Mouse (Mus musculus): ENCODE results near the gene Mgat4b. TPM values are rescaled to one million over a fixed set of nuclear protein-coding genes. Genes with fewer than 3 reads are reported as not detected.
"Not testable (repeated sequence)": the region's sequence is repeated elsewhere in the genome, so short reads cannot be mapped to it uniquely, and the experiment has no call there.

The Mgat4b gene
- 10 to 100 TPM; 70.3 to 79.9 TPM for total RNA-seq (2021)
- long read RNA-seq, experiment 1, transcript Mgat4b-201 (15 exons, 2,429 nt) = major isoform, 67 of 87 reads
- long read RNA-seq, experiment 1, partial matches to known transcripts = 8 of 87 reads
- long read RNA-seq, experiment 1, other reads (novel, unspliced or antisense) = 12 of 87 reads
- long read RNA-seq, experiment 2, transcript Mgat4b-201 (15 exons, 2,429 nt) = major isoform, 29 of 35 reads
- long read RNA-seq, experiment 2, partial matches to known transcripts = 3 of 35 reads
- long read RNA-seq, experiment 2, other reads (novel, unspliced or antisense) = 3 of 35 reads

DNA sequence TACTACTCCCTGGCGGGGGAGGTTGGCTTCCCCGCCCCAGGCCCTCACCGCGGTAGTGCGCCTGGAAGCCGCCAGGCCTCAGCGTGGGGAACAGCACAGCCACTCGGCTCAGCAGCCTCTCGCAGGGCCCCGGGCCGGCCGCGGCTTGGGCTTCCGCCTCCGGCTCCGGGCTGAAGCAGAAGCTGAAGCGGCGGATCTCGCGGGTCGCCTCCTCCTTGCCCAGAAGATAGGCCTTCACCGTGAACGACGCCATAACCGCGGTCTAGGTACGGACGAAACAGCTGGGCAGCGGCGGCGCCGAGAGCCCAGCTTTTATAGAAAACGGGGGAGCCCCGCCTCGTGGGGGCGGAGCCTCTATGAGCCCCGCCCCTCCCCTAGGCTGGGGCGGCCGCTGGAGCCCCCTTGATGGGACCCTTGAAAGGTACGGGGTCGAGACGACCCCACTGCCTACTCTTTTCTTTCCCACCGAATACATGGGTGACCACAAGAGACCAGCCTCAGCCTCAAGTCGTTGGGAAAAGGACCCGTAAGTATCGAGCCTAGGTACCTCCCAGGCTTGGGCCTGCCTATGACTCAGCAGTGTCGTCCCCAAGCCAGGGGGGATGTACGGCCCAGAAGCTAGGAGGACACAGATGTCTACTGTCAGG is at the start of gene Mgat4b, which contains the start of gene Sqstm1:
Gene Mgat4b, plus strand, starts transcription at position 386 of the 647 bp plus-strand sequence.
Gene Sqstm1, minus strand, starts transcription at position 323 of the 647 bp plus-strand sequence.
- DNase-seq = peak; percentile 88 to 92

DNA sequence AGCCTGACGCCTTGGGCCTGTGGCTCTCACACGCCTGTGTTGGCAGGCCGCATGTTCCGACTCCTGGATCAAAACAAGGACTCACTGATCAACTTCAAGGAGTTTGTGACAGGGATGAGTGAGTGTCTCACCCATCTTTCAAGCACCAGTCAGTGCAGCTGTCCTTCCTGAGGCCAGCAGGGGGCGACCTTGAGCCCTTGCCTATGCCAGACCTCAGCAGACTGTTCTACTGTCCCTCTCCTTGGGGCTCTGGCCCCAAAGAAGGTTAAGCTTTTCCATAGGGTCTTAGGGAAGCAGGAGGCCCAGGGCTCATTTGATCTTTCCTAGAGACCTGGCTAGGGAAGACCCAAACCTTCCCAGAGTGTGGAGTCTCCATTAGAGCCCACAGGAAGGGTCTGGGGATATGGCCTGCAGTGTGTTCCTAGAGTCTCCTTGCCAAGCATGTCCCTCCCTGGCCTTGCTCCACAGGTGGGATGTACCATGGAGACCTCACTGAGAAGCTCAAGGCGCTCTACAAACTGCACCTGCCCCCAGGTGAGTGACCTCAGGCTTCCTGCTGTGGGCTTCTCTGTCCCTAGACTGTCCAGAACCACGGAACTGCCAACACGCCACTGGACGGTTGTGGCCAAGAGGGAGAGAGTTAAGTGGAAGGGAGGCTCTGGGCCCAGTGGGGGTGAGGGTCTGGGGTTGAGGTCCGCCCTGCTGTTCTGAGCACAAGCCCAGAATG is 48.9 kb upstream of the Mgat4b start:
- peak; percentile 54 to 74 for DNase-seq

DNA sequence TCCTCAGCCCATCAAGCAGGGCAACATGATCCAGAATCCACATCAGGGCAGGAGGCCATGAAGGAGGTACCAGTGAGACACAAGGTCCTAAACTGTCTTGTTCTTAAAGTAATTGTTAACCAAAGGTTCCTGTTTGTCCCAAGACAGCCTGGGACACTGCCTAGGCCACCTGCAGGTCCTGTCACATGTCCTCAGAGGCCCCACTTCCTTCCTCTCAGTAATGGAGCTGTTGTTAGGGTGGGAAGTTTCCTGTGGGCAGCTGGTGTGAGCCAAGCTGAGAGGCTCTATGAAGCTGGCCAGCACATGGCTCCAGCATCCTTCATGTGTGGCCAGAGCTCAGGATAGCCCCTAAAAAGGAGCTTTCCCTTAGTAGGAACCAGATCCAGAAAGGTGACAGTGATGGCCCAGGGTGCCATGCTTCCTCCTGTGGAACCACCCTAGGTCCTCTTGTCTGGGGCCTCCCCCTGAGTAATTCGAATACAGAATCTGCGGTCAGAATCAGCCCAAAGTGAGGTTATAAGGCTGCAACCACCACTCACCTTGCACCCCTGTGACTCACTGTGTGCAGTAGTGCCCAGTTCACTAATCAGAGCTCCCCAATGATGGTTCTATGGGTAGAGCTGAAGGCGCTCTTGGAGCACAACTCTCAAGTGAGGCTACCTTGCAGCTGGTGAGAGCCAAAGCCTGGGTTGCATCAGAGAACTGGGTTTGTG is 48.2 kb upstream of the Mgat4b start:
- peak in 1 of 2 experiments; percentile 53 for DNase-seq

DNA sequence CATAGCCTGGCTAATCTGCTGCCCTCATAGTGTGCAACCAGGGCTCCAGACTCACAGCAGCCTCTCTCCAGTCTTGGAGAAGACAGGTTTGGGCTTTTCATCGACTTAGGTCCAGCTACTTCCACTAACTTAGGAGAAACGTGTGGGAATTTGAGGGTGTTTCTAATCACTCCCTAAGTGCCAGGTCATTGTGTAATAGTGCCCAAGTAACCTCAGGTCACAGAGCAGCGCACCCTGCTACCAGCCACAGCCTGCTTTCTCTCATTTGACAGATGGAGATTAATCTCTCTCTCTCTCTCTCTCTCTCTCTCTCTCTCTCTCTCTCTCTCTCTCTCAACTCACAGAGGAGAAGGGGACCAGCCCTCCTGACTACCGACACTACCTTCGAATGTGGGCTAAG is 42.3 kb upstream of the Mgat4b start:
- DNase-seq = no peak

DNA sequence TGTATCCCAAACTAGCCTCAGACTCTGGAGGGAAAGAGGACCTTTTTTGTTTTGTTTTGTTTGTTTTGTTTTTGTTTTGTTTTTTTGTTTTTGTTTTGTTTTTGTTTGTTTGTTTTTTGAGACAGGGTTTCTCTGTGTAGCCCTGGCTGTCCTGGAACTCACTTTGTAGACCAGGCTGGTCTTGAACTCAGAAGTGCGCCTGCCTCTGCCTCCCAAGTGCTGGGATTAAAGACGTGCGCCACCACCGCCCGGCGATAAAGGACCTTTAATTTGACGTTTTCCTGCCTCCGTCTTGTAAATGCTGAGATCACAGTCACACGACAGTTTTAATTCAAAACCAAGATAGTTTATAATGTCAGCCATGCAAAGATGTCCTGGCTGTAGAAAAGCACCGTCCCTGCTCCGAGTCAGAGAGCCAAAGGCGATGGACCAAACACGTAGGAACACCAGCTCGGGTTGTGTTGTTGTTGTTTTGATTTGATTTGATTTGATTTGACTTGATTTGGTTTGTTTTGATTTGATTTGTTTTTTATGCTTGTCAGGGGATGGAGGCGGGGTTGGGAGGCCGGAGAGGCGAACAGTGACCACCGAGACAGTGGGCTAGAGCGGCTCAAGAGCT is 36.5 kb upstream of the Mgat4b start, which contains the start of gene Mrnip:
Gene Mrnip, plus strand, starts transcription at position 334 of the 619 bp plus-strand sequence.
- not testable (repeated sequence) for DNase-seq

DNA sequence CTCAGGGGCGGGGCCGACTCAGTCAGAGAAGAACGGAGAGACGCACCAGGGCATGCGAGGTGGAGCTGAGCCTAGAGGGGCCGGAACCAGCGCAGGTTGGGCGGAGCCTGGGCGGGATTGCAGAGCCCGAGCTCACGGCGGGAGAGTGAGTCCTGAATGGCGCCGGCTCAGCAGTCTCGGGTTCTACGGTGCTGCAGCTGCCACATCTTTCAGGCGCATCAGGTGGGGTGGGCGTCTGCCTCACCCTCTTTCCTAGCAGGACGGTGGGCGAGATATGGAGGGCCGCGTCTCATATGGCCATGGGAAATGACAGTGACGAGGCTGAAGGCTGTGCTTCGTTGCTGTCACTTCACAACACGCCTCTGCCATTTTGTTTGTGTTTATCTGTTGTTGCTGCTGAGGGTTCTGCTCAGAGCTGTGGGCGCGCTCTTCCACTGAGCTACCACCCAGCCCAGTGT is 35.9 kb upstream of the Mgat4b start:
- DNase-seq = peak; percentile 99

DNA sequence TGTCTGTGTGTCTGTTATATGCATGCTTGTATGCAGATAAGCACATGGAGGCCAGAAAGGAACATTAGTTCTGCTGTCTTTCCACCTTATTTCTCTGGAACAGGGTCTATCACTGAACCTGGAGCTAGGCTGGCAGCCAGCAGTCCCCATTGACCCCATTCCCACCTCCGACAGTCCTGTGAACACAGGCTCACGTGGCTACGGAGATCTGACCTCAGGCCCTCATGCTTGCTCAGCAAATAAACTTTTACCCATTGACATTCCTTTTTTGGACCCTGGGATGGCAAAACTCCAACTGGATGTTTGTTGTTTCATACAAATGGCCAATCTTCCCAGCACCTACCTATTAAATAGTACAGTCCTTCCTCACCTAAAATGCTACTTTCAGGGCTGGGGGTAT is 34.3 kb upstream of the Mgat4b start:
- no peak for DNase-seq

DNA sequence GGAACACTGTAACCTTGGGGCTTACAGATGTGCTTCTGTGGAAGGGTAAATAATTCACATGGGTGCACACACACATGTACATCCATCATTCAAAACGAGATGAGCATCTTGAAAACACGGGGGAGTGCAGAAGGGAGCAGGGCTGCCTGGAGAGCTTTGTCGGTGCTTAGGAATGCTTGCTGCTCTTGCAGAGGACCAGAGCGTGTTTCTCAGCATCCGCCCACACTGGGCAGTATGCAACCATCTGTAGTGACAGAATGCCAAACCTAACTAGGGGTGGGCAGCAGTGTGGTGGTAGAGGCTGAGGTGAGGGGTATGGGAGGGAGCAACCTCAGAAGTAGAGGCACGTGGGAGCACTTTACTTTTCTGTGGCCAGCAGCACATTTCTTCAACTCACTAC is 33.6 kb upstream of the Mgat4b start:
- DNase-seq = no peak

DNA sequence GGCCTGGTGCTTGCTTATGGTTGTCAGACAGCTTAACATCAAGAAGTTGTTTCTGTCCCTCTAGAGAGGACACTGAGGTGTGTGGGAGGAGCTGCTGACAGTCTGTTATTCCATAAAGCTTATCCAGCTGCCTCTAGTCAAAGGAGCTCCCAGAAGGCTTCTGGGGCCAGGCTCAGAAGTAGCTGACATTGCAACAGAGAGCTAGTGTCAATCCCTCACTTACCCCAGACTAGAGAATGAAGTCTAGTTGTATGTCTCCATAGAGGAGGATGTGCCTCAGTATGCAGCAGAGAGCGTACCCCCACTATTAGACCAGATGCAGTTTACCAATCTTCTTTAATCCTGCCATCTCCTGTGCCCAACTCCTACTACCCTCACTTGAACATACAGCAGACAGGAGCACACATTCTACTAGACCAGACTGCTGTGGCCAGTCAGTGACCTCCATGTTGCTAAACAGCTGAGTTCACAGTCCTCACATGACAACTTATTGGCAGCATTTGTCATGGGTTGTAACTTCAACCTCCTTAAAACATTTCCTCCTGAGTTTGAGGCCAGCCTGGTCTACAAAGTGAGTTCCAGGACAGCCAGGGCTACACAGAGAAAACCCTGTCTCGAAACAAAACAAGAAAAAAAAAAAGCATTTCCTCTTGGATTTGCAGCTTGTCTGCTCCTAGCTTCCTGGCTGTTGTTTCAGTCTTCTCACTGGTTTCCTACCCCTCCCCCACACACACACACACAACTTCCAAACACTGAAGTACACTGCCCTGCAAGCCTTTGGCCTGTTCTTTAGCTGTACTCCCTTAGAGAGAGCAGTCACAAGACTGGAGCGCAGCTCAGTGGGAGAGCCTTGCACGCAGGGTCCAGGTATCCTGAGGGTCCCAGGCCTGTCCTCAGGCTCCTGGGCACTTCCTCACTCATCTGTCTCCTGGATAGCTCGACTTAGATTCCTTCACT is 31.9 kb upstream of the Mgat4b start:
- no peak for DNase-seq

DNA sequence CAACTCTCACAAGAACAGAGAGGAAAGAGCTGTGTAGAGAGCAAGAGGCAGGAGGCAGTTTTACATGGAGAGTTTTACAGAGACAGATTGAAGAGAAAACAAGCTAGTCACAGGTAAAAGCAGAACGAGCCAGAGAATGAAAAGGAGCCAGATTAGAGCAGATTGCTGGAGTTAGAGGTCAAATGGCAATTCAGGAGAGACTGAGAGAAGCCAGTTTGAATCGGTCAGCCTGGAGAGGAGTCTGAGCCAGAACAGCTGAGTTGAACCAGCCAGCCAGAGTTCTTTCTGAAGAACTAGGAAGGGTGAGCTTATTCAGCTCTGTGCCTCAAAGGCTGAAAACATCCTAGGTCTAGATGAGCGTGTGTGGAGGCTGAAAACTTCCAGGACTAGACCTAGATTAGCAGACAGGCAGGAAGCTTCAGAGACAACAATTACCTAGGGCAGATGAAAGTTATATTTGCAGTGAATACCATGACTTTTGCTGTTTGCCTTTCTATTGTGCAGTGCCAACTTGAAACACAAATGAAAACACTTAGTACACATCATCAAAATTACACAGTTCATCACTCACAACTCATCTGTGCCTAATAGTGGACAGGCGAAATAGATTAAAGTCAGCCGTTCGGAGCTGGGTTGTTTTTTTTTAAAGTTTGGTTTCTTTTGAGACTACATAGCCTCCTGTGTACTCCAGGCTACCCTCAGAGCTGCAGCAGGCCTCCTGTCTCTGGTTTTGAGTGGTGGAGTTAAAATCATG is 30.0 kb upstream of the Mgat4b start:
- DNase-seq = no peak

DNA sequence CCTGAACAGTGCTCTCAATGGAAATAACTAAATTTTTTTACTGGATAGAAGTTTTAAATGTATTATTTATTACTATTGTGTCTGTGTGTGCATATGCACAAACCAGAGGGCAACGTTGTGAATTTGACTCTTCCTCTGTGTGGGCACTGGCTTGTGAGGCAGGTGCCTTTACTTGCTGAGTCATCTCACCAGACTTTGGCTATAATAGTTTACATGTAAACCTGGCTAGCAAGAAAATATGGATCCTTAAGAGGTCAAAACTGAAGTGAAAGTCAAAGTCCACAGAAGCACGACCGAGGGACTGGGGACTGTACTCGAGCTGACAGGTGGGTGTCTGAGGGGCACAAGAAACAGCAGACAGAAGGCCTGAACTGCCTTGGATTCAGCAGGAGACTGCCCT is 28.0 kb upstream of the Mgat4b start:
- DNase-seq = no peak

DNA sequence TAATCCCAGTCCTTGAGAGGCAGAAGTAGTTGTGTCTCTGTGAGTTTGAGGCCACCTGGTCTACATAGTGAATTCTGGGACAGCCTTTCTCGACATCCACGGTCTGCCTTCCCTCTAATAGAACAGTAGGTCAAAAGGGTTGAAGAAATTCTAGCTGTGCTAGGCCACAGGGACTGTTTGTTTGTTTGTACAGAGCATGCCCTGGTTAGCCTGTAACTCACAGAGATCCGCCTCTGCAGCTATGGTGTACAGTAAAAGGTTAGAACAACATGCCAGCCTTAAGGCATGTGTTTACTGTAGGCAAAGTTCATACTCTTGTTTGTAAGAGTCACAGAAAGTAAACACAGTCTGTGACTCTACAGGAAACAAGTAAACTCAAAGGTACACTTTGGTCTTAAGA is 25.9 kb upstream of the Mgat4b start:
- DNase-seq = no peak

DNA sequence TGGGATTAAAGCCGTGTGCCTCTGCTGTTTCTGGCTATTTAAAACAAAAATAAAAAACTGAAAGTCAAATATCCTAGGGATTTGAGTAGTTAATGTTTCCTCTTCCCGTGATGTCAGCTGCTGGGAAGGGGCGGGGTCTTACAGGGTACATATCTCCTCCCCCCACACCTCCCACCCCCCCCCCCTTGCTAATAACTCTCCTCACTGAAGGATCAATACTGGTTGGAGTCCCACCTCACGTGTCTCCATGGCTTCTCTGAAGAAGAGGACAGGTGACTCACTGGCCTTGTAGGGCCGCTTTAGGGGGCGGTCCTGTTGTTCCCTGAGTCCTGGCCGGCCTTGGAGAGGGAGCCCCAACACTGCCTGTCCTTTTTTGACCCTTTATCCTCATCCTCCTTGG is 22.0 kb upstream of the Mgat4b start:
- peak in 1 of 2 experiments; percentile 29 for DNase-seq

DNA sequence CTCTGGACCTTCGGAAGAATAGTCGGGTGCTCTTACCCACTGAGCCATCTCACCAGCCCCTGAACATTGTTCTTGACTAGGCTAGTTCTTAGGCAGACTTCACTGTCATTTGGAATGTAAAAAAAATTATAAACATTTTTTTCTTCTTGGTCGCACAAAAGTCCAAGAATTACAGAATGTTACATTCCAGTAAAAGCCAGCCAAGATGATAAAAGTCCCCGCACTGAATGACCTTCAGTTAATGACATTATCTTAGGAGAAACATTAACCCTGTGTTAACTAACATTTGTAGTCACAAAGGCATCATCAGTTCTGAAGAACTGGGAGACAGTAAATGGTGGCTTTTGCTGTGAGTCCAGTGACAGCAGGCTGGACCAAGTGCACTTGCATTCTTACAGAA is 20.3 kb upstream of the Mgat4b start:
- no peak for DNase-seq

DNA sequence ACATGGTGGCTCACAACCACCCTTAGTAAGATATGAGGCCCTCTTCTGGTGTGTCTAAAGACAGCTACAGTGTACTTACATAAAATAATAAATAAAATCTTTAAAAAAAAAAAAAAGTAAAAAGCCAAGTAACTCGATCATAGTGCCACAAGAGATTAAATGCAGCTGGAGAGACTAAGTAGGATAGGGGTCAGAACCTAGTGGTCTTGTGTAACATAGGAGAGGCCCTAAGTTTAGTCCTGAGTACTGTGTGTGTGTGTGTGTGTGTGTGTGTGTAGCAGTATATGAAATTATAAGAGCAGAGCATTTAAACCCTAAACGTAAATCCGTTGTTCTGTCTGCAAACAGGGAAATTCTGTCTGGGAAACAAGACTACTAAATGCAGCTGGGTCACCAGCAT is 18.4 kb upstream of the Mgat4b start:
- no peak for DNase-seq

DNA sequence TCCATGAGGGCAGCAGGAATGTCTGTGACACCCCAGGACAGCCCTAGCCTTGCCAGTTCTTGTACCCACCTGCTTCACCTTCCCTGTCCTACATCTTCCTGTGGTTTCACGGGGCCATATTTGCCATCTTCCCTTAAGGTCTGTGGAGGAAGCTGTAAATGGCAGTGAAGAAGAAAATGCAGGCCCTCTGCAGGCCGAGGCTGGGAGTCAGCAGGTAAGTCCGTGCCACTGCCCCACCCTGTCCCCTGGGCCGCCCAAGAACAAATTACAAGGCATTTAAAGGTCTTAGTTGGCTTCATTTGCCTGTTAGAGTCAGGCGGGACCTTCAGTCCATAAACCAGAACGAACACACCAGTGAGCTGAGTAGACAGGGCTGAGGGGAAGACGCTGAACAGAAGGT is 16.6 kb upstream of the Mgat4b start:
- DNase-seq = no peak

DNA sequence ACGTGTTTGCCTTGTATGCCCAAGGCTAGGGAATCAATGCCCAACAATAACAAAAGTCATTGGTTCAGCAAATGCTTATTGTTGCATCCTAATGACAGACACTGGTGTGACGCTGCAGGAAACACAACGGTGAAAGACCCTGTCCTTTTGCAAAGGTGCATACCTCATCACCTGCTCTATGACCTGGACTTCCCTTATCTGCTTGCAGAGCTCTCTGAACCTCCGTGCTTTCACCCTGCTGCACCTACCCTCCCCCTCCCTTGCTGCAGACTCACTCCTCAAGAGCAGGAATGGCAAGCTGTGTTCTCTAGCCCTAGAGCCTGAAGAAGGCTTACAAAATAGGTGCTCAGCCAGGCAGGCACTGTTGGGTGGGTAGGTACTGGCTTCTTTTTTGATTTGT is 15.9 kb upstream of the Mgat4b start:
- no peak for DNase-seq

DNA sequence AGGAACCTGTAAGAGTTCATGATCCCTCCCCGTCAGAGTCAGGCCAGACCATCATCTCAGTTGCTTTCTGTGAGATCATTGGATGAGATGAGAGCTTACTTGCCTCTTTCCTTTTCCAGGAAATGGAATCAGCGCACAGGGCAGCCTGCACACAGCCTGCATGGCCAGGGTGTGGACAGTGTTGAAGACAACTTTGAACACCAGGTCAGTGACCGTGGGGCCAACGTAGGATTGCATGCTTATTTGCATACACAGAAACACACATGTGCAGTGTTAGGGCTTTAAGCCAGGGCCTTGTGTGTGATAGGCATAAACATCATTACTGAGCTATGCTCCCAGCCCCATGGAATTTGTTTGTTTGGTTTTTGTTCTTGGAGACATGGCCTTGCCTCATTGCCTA is 13.2 kb upstream of the Mgat4b start:
- no peak for DNase-seq

DNA sequence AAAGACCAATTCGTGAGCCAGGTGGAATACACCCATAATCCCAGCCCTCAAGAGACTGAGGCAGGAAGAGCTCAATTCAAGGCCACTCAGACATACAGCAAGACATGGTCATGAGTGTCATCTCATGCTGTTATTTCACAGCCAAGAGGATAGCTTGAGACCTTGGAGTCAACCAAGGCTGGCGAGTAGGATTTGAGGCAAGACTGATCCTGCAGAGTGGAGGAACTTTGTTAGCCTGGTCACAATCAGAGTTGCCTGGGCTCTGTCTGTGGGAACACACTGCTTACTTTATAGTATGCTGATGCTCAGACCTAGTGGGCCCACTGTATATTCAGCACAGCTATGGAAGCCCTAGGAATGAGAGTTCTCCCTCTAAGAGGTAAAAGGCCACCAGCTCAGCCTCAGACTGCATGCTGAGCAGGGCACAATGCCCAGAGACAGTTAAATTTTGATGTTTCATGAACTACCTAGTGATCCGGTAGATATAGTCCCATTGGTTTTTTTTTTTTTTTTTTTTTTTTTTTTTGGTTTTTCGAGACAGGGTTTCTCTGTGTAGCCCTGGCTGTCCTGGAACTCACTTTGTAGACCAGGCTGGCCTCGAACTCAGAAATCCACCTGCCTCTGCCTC is 12.4 kb upstream of the Mgat4b start:
- no peak for DNase-seq

Measured in heart, adult 18-20 months (tissue).